Mouse (Mus musculus): ENCODE results near the gene Cdk15. TPM values are rescaled to one million over a fixed set of nuclear protein-coding genes. Genes with fewer than 3 reads are reported as not detected.
A peak's percentile ranks its signal among the peaks of the same experiment; 100 is the strongest.

Cdk15 gene
- total and polyA plus RNA-seq, 2 experiments from 2014 or later, result 0.14 to 1.0 TPM

DNA sequence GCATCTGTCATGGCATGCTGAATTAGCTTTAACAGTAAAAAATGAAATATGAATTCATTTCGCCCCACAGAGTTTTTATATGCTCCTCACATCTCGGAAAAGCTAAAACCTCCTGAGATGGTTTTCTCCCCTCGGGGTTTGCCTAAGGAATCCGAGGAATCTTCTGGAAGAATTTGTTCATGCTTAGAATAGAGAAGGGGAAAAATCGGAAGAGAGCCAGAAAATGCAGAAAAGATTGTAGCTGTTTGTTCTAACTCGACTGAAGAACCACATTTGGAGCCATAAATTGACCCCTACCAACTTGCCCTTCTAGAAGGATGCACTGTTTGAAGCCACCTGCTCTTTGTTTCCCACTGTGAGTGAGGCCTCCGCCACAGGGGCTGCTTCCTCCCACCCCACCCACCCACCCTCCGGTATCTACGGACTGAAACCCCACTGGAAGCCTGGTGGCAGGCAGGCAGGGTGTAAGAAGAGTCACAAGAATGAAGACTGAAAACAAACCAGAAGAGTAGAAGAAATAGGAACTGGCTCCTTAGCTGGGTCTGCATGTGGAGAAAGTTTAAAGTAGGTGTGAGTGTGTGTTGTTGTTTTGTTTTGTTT is 41.9 kb downstream of the Cdk15 start:
- no peak overlapping the region for H3K9ac ChIP-seq
- H3K4me3 ChIP-seq (ENCODE audit: low read depth, low read length), result no peak overlapping the region
- H3K36me3 ChIP-seq (ENCODE audit: insufficient read depth), result no peaks in the 10 kb centered on the region
- no peaks in the 10 kb centered on the region for H3K27me3 ChIP-seq (ENCODE audit: insufficient read depth, low read length)
- no peak for TF ChIP-seq CTCF (IDR thresholded peaks at IDR 0.05; ENCODE audit: low read depth)
- ATAC-seq (no peak), DNase-seq (no peak)
- H3K4me2 ChIP-seq (ENCODE audit: low read depth), result no peak overlapping the region
- no peaks in the 10 kb centered on the region for H3K9me3 ChIP-seq (ENCODE audit: low read length)
- WGBS, result 64% methylated on average over 9 of the region's 9 CpGs
- H3K27ac ChIP-seq (ENCODE audit: low read depth, low read length), result no peak overlapping the region
- H3K4me1 ChIP-seq (ENCODE audit: insufficient read depth), result no peaks in the 10 kb centered on the region

DNA sequence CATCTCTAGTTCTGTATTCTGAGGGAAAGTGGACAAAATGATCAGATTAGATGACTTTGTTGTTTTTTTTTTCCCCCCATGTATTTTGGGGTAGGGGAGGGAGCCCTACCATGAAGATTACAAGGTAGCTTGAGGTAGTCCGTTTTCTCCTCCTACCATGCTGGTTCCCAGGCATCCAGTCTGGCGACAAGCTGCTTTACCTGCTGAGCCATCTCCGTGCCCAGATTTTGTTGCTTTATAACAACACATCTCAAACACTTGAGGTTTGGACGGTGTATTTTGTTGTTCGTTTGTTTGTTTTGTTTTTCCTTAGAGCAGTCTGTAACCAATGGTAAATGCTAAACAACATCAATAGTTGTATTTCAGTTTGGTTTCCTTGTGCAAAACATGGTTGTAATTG is 50.6 kb downstream of the Cdk15 start:
- Histone ChIP-seq H3K36me3 (ENCODE audit: insufficient read depth) (no peaks in the 10 kb centered on the region), H3K4me2 (ENCODE audit: low read depth) (no peak overlapping the region), H3K4me3 (ENCODE audit: low read depth, low read length) (no peak overlapping the region), H3K27me3 (ENCODE audit: insufficient read depth, low read length) (no peaks in the 10 kb centered on the region), H3K4me1 (ENCODE audit: insufficient read depth) (no peaks in the 10 kb centered on the region; the same call in 1 of the 2 replicates), H3K9ac (no peak overlapping the region), H3K27ac (ENCODE audit: low read depth, low read length) (no peak overlapping the region), H3K9me3 (ENCODE audit: low read length) (no peaks in the 10 kb centered on the region)
- 80% methylated on average over 5 of the region's 5 CpGs for WGBS
- ATAC-seq (no peak), DNase-seq (no peak)
- TF ChIP-seq CTCF (IDR thresholded peaks at IDR 0.05; ENCODE audit: low read depth), result no peak

- no peaks in the 10 kb centered on the region for H3K36me3 ChIP-seq (ENCODE audit: insufficient read depth)
- no peak for DNase-seq
- no peaks in the 10 kb centered on the region for H3K27me3 ChIP-seq (ENCODE audit: insufficient read depth, low read length)
- no peak overlapping the region for H3K27ac ChIP-seq (ENCODE audit: low read depth, low read length)
- 55% methylated on average over 5 of the region's 5 CpGs for WGBS
- TF ChIP-seq CTCF (IDR thresholded peaks at IDR 0.05; ENCODE audit: low read depth), result peak; percentile 53
- H3K9me3 ChIP-seq (ENCODE audit: low read length), result no peaks in the 10 kb centered on the region
- H3K4me1 ChIP-seq (ENCODE audit: insufficient read depth), result peaks cover 8% of the 10 kb centered on the region; the same call in 1 of the 2 replicates
- H3K4me3 ChIP-seq (ENCODE audit: low read depth, low read length), result no peak overlapping the region
- ATAC-seq, result no peak
- no peak overlapping the region for H3K9ac ChIP-seq
- H3K4me2 ChIP-seq (ENCODE audit: low read depth), result no peak overlapping the region
Measured at GRCm38 (mm10) chr1:59311292-59311885, 54.7 kb downstream of the Cdk15 start.

- DNase-seq (peak; percentile 66), ATAC-seq (peak; percentile 69)
- H3K9me3 ChIP-seq (ENCODE audit: low read length), result no peaks in the 10 kb centered on the region
- peaks cover 10% of the 10 kb centered on the region; the same call in 1 of the 2 replicates for H3K4me1 ChIP-seq (ENCODE audit: insufficient read depth)
- no peak overlapping the region for H3K9ac ChIP-seq
- no peak overlapping the region for H3K4me3 ChIP-seq (ENCODE audit: low read depth, low read length)
- no peaks in the 10 kb centered on the region for H3K27me3 ChIP-seq (ENCODE audit: insufficient read depth, low read length)
- H3K36me3 ChIP-seq (ENCODE audit: insufficient read depth), result no peaks in the 10 kb centered on the region
- peak overlapping the region; percentile 45 for H3K27ac ChIP-seq (ENCODE audit: low read depth, low read length)
- no peak for TF ChIP-seq CTCF (IDR thresholded peaks at IDR 0.05; ENCODE audit: low read depth)
- no peak overlapping the region for H3K4me2 ChIP-seq (ENCODE audit: low read depth)
- 44% methylated on average over 10 of the region's 10 CpGs for WGBS
Measured at GRCm38 (mm10) chr1:59312187-59313153, 55.8 kb downstream of the Cdk15 start.

DNA sequence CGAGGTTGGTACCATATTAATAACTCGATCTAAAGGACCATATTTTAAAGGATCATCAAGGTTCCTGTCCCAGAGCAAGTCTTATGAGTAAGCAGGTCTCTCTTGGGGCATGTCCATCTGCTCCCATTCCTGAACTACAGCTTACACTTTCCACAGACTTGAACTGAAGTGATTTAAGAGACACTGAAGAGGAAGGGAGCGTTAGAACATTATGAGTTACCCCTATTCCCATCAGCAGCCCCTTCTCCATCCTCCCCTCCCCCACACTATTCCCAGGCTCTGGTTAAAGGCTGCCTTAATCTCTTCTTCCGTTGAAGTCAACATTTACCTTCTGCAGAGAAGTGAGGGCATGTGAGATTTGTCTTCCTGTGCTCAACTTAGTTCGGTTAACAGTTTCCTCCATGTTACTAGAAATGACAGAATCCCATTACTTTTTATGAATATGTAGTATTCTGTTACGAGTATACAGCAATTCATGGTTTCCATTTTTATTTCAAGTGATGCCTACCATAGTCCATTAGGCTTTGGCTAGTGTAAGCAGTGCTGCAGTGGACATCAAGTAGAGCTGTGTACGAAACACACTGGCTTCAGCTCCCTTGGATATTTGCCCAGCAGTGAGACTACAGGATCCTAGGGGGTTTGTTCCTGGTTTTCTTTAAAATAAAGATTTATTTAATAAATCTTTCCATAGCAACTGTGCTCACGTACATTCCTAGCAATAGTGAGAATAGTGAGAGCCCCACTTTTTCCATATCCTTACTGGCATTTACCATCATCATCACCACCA is 56.6 kb downstream of the Cdk15 start:
- no peak for ATAC-seq
- Histone ChIP-seq H3K36me3 (ENCODE audit: insufficient read depth) (no peaks in the 10 kb centered on the region), H3K9ac (no peak overlapping the region), H3K4me3 (ENCODE audit: low read depth, low read length) (no peak overlapping the region), H3K4me2 (ENCODE audit: low read depth) (no peak overlapping the region), H3K27me3 (ENCODE audit: insufficient read depth, low read length) (no peaks in the 10 kb centered on the region), H3K27ac (ENCODE audit: low read depth, low read length) (no peak overlapping the region), H3K4me1 (ENCODE audit: insufficient read depth) (peaks cover 10% of the 10 kb centered on the region; the same call in 1 of the 2 replicates), H3K9me3 (ENCODE audit: low read length) (no peaks in the 10 kb centered on the region)
- WGBS, result 78% methylated on average over 8 of the region's 8 CpGs
- no peak for DNase-seq
- no peak for TF ChIP-seq CTCF (IDR thresholded peaks at IDR 0.05; ENCODE audit: low read depth)

- Histone ChIP-seq H3K4me2 (ENCODE audit: low read depth) (no peak overlapping the region), H3K27me3 (ENCODE audit: insufficient read depth, low read length) (no peaks in the 10 kb centered on the region), H3K27ac (ENCODE audit: low read depth, low read length) (no peak overlapping the region), H3K36me3 (ENCODE audit: insufficient read depth) (no peaks in the 10 kb centered on the region), H3K4me3 (ENCODE audit: low read depth, low read length) (no peak overlapping the region), H3K4me1 (ENCODE audit: insufficient read depth) (peaks cover 10% of the 10 kb centered on the region; the same call in 1 of the 2 replicates), H3K9me3 (ENCODE audit: low read length) (no peaks in the 10 kb centered on the region), H3K9ac (no peak overlapping the region)
- ATAC-seq (0 out of 2 replicates have a peak, but pooled peaks have one; percentile 24), DNase-seq (no peak)
- 12% methylated on average over 5 of the region's 5 CpGs for WGBS
- TF ChIP-seq CTCF (IDR thresholded peaks at IDR 0.05; ENCODE audit: low read depth), result no peak
Measured at GRCm38 (mm10) chr1:59315057-59315807, 58.5 kb downstream of the Cdk15 start.
